Mouse (Mus musculus) inflammation-experienced regulatory T-cells (primary cell): Measurements from ENCODE around the gene Gm17093. TPM values are rescaled to one million over a fixed set of nuclear protein-coding genes. Genes with fewer than 3 reads are reported as not detected.

ENCODE experiments used
- polyA plus RNA-seq, 2 experiments: library from polyadenylated mRNA; unstranded; fragments of 100-300 nt; shearing (Covaris generic); gene quantifications; one replicate each; pipeline ENCODE4 v1.2.1; 2017

The Gm17093 gene
- not detected for polyA plus RNA-seq

GRCm38 (mm10) chr14:44517976-44518375 lies at the start of gene Gm17093:
Gm17093 (plus strand) TSS chr14:44518276.

GRCm38 (mm10) chr14:44492163-44492562 lies 25.9 kb upstream of the Gm17093 start, which contains the start of gene BC061237:
BC061237 (plus strand) TSS chr14:44492463.

Other genes with a start within 250 kb of the Gm17093 start
- under 1 TPM in 1 of 2 experiments, not detected in 1; 0.70 TPM for gene Gm8220, start 232.7 kb upstream of the Gm17093 start, polyA plus RNA-seq
- gene Gm5930, start 179.7 kb upstream of the Gm17093 start, polyA plus RNA-seq = under 1 TPM in 1 of 2 experiments, not detected in 1; 0.36 TPM
- not detected for gene Gm8229, start 152.9 kb upstream of the Gm17093 start, polyA plus RNA-seq
- gene Gm3371, start 107.6 kb upstream of the Gm17093 start, polyA plus RNA-seq = not detected
- under 1 TPM in 1 of 2 experiments, not detected in 1; 0.14 TPM for gene Gm8232, start 84.6 kb upstream of the Gm17093 start, polyA plus RNA-seq
- gene BC061237, start 25.8 kb upstream of the Gm17093 start, polyA plus RNA-seq = not detected
- not detected for gene Gm8247, start 64.9 kb downstream of the Gm17093 start, polyA plus RNA-seq
- gene Gm5624, start 109.7 kb downstream of the Gm17093 start, polyA plus RNA-seq = not detected
- gene Gm8257, start 188.2 kb downstream of the Gm17093 start, polyA plus RNA-seq = 1 to 10 TPM in 1 of 2 experiments, not detected in 1; 5.1 TPM
- gene Gm8267, start 232.1 kb downstream of the Gm17093 start, polyA plus RNA-seq = 1 to 10 TPM; 1.2 to 2.4 TPM